8 mouse cellular contexts compared by ENCODE assay signal in genomic region chr10:67099183-67099929, GRCm38 (mm10). TPM values are rescaled to one million over a fixed set of nuclear protein-coding genes. Genes with fewer than 3 reads are reported as not detected.
DNase-seq lines count a peak whose midpoint lies in the region; ATAC-seq and TF ChIP-seq lines count a peak whose summit lies in the region.
"Had no signal": no experiment of that assay in that cellular context is flagged by ENCODE, and none has a peak within 500 bp of the region (broad histone marks: within the 10 kb centered on the region; RNA-seq: fewer than 3 reads in every experiment).

No protein-coding gene starts in this region.

- 39% methylated on average over 13 of the region's 13 CpGs for WGBS in kidney, postnatal 0 days
- WGBS in embryonic facial prominence, embryonic 12.5 days, result 37% methylated on average over 13 of the region's 13 CpGs
- WGBS in forebrain, embryonic 16.5 days, result 56% methylated on average over 13 of the region's 13 CpGs
- WGBS in neural tube, embryonic 13.5 days, result 42% methylated on average over 13 of the region's 13 CpGs

- no peak overlapping the region for H3K4me3 ChIP-seq in kidney, postnatal 0 days (replicated peaks; ENCODE audit: low read depth, low read length)
- H3K4me3 ChIP-seq in embryonic facial prominence, embryonic 12.5 days, result no peak overlapping the region
- no peak overlapping the region for H3K4me3 ChIP-seq in forebrain, embryonic 16.5 days (replicated peaks; ENCODE audit: low read length)
- peak overlapping the region; percentile 70 for H3K4me3 ChIP-seq in neural tube, embryonic 13.5 days
- H3K4me3 ChIP-seq: liver, embryonic 15.5 days had no signal

- H3K4me2 ChIP-seq in kidney, postnatal 0 days (ENCODE audit: low read length), result peak overlapping the region; percentile 80
- peak overlapping the region; percentile 71 for H3K4me2 ChIP-seq in embryonic facial prominence, embryonic 12.5 days (replicated peaks)
- H3K4me2 ChIP-seq in forebrain, embryonic 16.5 days (ENCODE audit: low read length), result peak overlapping the region; percentile 69
- H3K4me2 ChIP-seq in neural tube, embryonic 13.5 days, result peak overlapping the region; percentile 70

- no peak for ATAC-seq in kidney, postnatal 0 days (replicated peaks; ENCODE audit: low FRiP score, low read depth)
- no peak for ATAC-seq in embryonic facial prominence, embryonic 12.5 days (ENCODE audit: insufficient number of reproducible peaks, insufficient read depth, low FRiP score, low TSS enrichment)
- no peak for ATAC-seq in forebrain, embryonic 16.5 days
- no peak for ATAC-seq in neural tube, embryonic 13.5 days (ENCODE audit: low read depth)

- H3K27ac ChIP-seq in kidney, postnatal 0 days, result peak overlapping the region; percentile 100; the same call in 1 of the 2 replicates
- H3K27ac ChIP-seq in embryonic facial prominence, embryonic 12.5 days, result no peak overlapping the region
- no peak overlapping the region for H3K27ac ChIP-seq in forebrain, embryonic 16.5 days (ENCODE audit: low read length)
- no peak overlapping the region for H3K27ac ChIP-seq in neural tube, embryonic 13.5 days (replicated peaks)
- H3K27ac ChIP-seq: liver, embryonic 15.5 days had no signal

- peaks cover 40% of the 10 kb centered on the region for H3K4me1 ChIP-seq in kidney, postnatal 0 days (replicated peaks; ENCODE audit: insufficient read depth, low read length)
- H3K4me1 ChIP-seq in embryonic facial prominence, embryonic 12.5 days, result peaks cover 53% of the 10 kb centered on the region
- H3K4me1 ChIP-seq in forebrain, embryonic 16.5 days (replicated peaks; ENCODE audit: control insufficient read depth, insufficient read depth, low read length), result peaks cover 51% of the 10 kb centered on the region
- peaks cover 81% of the 10 kb centered on the region for H3K4me1 ChIP-seq in neural tube, embryonic 13.5 days (replicated peaks)

- H3K9me3 ChIP-seq in kidney, postnatal 0 days (replicated peaks; ENCODE audit: low read length), result no peaks in the 10 kb centered on the region
- no peaks in the 10 kb centered on the region for H3K9me3 ChIP-seq in embryonic facial prominence, embryonic 12.5 days
- H3K9me3 ChIP-seq in forebrain, embryonic 16.5 days (ENCODE audit: control insufficient read depth, low read length), result no peaks in the 10 kb centered on the region
- H3K9me3 ChIP-seq in neural tube, embryonic 13.5 days, result no peaks in the 10 kb centered on the region
- H3K9me3 ChIP-seq: liver, embryonic 15.5 days had no signal

- H3K9ac ChIP-seq in kidney, postnatal 0 days (ENCODE audit: low read depth, low read length), result no peak overlapping the region
- no peak overlapping the region for H3K9ac ChIP-seq in embryonic facial prominence, embryonic 12.5 days
- no peak overlapping the region for H3K9ac ChIP-seq in forebrain, embryonic 16.5 days (replicated peaks; ENCODE audit: low read depth, low read length)
- peak overlapping the region; percentile 100 for H3K9ac ChIP-seq in neural tube, embryonic 13.5 days
- H3K9ac ChIP-seq: liver, embryonic 15.5 days had no signal

- TF ChIP-seq CTCF in kidney, postnatal 0 days (IDR thresholded peaks at IDR 0.05; ENCODE audit: low read depth), result no peak

- no peak for DNase-seq in kidney, postnatal 0 days (ENCODE audit: low spot score)
- no peak for DNase-seq in kidney, postnatal 14 days
- DNase-seq in ovary, postnatal 10 days (ENCODE audit: low spot score), result no peak
- DNase-seq in right cerebral cortex, adult 18-20 months, result no peak

- no peaks in the 10 kb centered on the region for H3K27me3 ChIP-seq in kidney, postnatal 0 days (ENCODE audit: insufficient read depth, low read length)
- H3K27me3 ChIP-seq in embryonic facial prominence, embryonic 12.5 days, result no peaks in the 10 kb centered on the region
- H3K27me3 ChIP-seq in forebrain, embryonic 16.5 days (replicated peaks; ENCODE audit: control insufficient read depth, insufficient read depth, low read length), result no peaks in the 10 kb centered on the region
- H3K27me3 ChIP-seq in neural tube, embryonic 13.5 days, result no peaks in the 10 kb centered on the region

- H3K36me3 ChIP-seq in kidney, postnatal 0 days (ENCODE audit: insufficient read depth, low read length), result no peaks in the 10 kb centered on the region
- no peaks in the 10 kb centered on the region for H3K36me3 ChIP-seq in embryonic facial prominence, embryonic 12.5 days
- no peaks in the 10 kb centered on the region for H3K36me3 ChIP-seq in forebrain, embryonic 16.5 days (ENCODE audit: control insufficient read depth, insufficient read depth)
- H3K36me3 ChIP-seq in neural tube, embryonic 13.5 days, result no peaks in the 10 kb centered on the region
- H3K36me3 ChIP-seq: liver, embryonic 15.5 days had no signal

RNA-seq across cellular contexts. Expression of gene Reep3, which starts 2.6 kb away (rescaled TPM):
- 44.7 and 50.9 TPM in 2 replicates for polyA plus RNA-seq in kidney, postnatal 0 days (2015; fragmentation: Nextera tagmentation; extraction: Ambion mirVana)
- polyA plus RNA-seq in embryonic facial prominence, embryonic 12.5 days (2016; fragmentation: Nextera tagmentation; extraction: Ambion mirVana), result 38.7 and 39.7 TPM in 2 replicates
- polyA plus RNA-seq in forebrain, embryonic 16.5 days (2015; fragmentation: Nextera tagmentation; extraction: Ambion mirVana), result 34.9 and 39.3 TPM in 2 replicates
- 54.6 and 61.1 TPM in 2 replicates for polyA plus RNA-seq in neural tube, embryonic 13.5 days (2015; fragmentation: Nextera tagmentation; extraction: Ambion mirVana)

RNA-seq across cellular contexts. Expression of gene Jmjd1c, which starts 3.4 kb away (rescaled TPM):
- polyA plus RNA-seq in kidney, postnatal 0 days (2015; fragmentation: Nextera tagmentation; extraction: Ambion mirVana), result 35.2 and 40.8 TPM in 2 replicates
- 56.3 and 62.7 TPM in 2 replicates for polyA plus RNA-seq in embryonic facial prominence, embryonic 12.5 days (2016; fragmentation: Nextera tagmentation; extraction: Ambion mirVana)
- polyA plus RNA-seq in forebrain, embryonic 16.5 days (2015; fragmentation: Nextera tagmentation; extraction: Ambion mirVana), result 51.8 and 55.2 TPM in 2 replicates
- 51.4 and 52.4 TPM in 2 replicates for polyA plus RNA-seq in neural tube, embryonic 13.5 days (2015; fragmentation: Nextera tagmentation; extraction: Ambion mirVana)
